Mouse (Mus musculus) thymus, adult 2 months (tissue): ENCODE data around the gene Tuba3b.

Experiments
- CTCF ChIP-seq: fragments of 200-500 bp; IDR thresholded peaks from 2 replicates; pipeline ENCODE4 v1.5.1; 2012; ENCODE audit warnings: mild to moderate bottlenecking, control low read depth, low read length, moderate library complexity, borderline replicate concordance; ENCODE audit not compliant: control insufficient read depth, poor library complexity, insufficient read depth; ENCODE audit errors: extremely low read depth
- POLR2A ChIP-seq: fragments of 200-500 bp; IDR thresholded peaks from 2 replicates; pipeline ENCODE4 v1.6.1; 2012; ENCODE audit warnings: mild to moderate bottlenecking, low read length, control low read depth, moderate library complexity; ENCODE audit not compliant: control insufficient read depth, poor library complexity, insufficient read depth; ENCODE audit errors: extremely low read depth

GRCm38 (mm10) chr6:145667654-145668053 is 52.1 kb downstream of the Tuba3b start:
- TF ChIP-seq CTCF (no peak), POLR2A (no peak)
